Mouse (Mus musculus): ENCODE results near the gene Defa30.
"Not testable (repeated sequence)": the region's sequence is repeated elsewhere in the genome, so short reads cannot be mapped to it uniquely, and the experiment has no call there.

The Defa30 gene

GRCm38 (mm10) chr8:21134342-21134741, at the start of gene Defa30:
Defa30 (plus strand) TSS chr8:21134642.
- DNase-seq (ENCODE audit: low spot score), result not testable (repeated sequence)

- no peak for DNase-seq (ENCODE audit: low spot score)
These were observed 41.3 kb upstream of the Defa30 start for GRCm38 (mm10) chr8:21093106-21093505.

- DNase-seq (ENCODE audit: low spot score), result not testable (repeated sequence)
These were observed 38.5 kb upstream of the Defa30 start, which contains the start of gene Gm14851 for GRCm38 (mm10) chr8:21095950-21096349. Gm14851 (minus strand) TSS chr8:21096050.

GRCm38 (mm10) chr8:21161977-21162376, 27.5 kb downstream of the Defa30 start, which contains the start of gene Defa22:
Defa22 (plus strand) TSS chr8:21162277.
- DNase-seq (ENCODE audit: low spot score), result not testable (repeated sequence)
